Mouse (Mus musculus) skeletal muscle tissue, adult 2 months (tissue): ENCODE results near the gene Tmem209.

ENCODE experiments used
- DNase-seq: peaks from one replicate; pipeline ENCODE4 v3.0.0-alpha.2; 2012; ENCODE audit warnings: low read depth, low spot score

Gene Tmem209

GRCm38 (mm10) chr6:30538240-30538639 lies 28.7 kb upstream of the Tmem209 start:
- no peak for DNase-seq

- DNase-seq: no peak
Measured at GRCm38 (mm10) chr6:30535340-30535739, 25.8 kb upstream of the Tmem209 start.

- no peak for DNase-seq
Measured at GRCm38 (mm10) chr6:30528800-30529199, 19.2 kb upstream of the Tmem209 start.

DNA sequence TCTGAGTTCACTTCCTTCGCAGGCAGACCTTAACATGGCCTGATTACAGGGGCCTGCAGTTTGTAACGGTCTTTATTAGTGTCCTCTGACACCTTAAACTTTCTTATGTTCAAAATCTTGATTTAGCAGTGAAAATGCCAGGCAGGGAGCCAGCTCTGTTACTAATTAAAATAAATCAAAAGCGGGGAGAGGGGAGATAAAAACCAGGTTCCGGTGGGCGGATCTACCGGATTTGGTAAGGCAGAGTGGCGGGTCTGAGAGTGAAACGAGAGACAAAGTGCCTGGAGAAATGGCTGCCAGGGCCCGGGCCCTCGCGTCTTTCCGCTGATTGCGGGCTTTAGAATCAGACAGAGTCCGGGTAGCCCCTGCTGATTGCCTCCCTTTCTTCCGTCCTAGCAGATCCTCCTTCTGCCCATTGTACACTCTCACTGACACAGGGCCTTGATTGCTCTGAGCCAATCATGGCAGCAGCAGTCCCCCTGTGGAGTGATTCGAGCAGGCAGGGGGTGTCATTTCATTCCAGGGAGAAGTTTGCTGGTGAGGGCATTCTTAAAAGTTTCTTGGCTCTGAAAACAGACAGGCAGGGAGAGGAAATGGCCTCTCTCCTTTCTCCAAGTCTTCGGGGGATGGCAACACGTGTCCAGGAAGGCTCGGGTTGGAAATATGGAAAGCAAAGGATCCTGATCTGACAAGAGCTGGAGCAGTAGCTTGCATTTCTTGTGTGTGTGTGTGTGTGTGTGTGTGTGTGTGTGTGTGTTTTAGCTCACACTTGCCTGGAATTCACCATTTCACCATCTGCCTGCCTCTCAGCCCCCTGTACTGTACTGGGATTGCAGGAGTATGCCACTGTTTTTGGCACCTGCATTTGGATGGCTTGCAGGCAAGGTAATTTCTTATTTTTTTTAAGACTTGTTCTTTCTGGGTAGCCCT lies 17.3 kb upstream of the Tmem209 start:
- no peak for DNase-seq

DNA sequence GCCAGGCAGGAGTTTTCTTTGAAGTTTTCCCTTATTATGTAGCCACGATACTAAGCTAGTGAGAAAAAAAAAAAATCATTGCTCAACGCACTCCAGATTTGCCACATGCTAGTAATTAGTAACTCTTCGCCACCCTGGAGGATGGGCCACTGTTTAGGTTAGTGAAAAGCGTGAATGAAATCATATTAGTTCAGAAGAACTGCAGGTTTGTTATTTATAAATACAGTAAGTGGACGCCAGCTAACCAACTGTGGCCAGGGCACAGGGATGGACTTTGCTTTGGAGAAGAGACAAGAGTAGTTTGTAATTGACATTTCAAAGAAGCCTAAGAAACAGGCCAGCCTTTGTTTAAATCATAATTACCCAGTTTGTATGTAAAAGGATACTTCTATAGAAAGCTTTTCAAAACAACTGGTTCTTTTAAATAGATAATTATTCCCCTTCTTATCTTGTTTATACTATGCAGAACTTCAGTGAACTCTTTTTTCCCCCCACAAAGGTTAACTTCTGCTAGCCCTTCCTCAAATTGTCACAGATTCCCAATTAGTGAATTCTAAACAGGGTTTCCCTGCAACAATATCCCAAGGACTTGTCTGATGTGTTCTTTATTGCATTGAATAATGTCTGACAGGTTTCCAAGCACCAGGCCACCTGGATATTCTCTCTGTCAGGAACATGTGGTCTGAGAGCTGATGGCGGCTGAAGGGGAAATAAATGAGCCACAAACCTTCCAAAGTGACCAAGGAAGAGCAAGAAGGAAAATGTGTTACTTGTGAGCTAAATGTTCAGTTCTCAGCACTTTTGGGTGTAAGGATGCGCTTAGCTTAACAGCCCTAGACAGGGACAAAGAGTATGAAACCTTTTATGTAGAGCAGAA lies 16.1 kb upstream of the Tmem209 start:
- no peak for DNase-seq

DNA sequence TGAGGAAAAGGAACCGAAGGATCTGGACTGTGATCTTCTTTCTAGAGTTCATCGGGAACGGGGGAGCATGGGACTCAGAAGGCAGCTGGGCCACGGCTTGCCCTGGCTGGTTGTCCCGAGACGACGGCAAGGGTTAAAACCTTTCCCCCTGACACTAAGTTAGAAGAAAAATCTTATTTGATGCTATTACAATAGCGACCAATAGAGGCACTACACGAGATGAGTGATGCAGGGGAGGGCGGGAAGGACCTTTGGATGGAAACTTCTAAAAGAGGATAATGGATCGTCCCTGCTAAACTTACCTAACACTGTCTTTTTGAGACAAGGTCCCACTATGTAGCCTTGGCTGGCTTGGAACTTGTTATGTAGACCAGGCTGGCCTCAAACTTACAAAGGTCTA lies 10.8 kb upstream of the Tmem209 start:
- no peak for DNase-seq

- DNase-seq: no peak
Measured at GRCm38 (mm10) chr6:30514242-30514641, 4.7 kb upstream of the Tmem209 start.

DNA sequence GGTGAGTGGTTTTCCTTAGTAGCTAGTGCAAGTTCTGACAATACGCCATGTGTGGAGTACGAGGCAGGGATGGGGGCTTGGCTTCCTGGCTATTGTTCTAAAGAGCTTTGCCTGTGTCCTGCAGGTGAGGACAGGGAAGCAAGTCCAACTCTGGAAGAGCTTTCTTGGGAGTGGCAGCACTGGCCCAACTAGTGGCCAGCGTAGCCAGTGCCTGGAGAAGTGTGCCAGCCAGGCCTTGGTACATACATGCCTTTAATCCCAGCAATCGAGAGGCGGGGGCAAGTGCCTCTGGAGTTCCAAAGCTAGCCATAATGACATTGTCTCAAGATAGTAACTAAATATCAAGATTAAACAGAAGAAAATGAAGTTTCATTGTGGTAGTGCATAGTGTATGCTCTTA lies 708 bp upstream of the Tmem209 start:
- DNase-seq: no peak

DNA sequence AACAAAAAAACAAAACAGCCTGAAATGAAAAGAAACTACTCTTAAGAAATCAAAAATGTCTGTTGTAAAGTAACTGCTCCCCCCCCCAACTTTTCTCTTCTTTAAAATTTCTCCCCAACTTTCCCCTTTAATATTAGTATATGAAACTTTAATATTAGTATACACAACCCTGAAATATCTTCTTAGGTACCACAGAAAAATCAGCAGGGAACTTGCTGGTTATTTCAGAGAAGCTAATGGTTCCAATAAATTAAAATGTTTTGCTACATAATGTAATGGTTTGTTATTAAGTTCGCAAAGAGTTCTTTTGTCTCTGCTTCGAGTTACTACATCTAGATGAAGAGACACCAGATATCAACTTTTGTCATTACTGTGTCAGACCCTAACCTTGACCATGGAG lies 759 bp downstream of the Tmem209 start:
- DNase-seq: no peak

- DNase-seq: no peak
Measured at GRCm38 (mm10) chr6:30499049-30499448, 10.5 kb downstream of the Tmem209 start.

DNA sequence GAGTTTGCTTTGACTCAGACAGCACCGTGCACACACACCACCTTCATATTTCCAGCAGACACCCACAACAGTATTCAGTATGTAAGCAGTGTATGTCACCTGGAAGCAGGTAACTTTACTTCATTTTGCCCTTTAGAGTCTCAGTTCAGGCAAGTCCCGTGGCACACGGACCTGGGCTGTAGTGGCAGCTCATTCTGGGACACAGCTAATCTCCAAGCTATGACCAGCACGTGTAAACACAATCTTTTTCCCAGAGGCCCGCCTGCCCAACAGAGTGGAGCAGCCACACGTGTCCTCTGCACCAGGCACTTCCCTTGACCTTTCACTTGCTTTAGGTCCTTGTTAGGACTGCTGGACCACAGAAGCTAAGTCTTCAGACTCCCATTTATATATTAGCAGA lies 23.1 kb downstream of the Tmem209 start:
- no peak for DNase-seq

GRCm38 (mm10) chr6:30482908-30483307 lies 26.7 kb downstream of the Tmem209 start:
- no peak for DNase-seq

DNA sequence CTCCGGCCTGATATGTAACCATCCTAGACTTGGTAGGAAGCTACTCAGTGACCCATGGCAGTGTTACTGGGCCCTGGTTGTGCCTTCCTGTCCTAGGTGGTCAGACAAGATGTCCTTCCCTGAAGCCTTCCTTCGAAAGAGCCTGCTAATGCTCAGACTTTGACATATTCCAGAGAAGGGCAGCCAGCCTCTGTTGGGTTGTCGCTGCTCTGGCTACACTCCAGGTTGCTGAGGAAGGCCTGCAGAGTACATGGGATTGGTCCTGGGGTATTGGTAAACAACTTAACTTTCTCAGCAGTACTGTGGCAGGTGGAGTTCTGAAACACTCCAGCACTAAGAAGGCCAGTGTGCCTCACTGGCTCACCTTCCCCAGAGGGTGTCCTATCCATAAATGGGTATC lies 30.2 kb downstream of the Tmem209 start:
- no peak for DNase-seq

DNA sequence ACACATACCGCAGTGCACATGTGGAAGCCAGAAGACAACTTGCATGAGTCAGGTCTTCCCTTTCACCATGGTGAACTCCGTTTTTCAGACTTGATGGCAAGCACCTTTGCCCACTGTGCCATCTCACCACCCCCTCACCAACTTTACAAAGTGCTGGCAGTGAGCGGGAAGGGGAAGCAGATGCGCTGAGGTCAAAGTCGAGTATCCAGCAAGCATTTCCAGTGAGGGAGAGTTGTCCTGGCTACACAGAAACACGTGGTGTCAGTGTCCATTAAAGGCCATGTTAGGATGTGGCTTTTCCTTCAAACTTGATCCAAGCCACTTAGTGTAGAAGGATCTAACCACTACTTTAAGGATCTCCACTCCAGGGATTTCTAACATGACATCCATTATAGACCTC lies 31.8 kb downstream of the Tmem209 start:
- DNase-seq: no peak

DNA sequence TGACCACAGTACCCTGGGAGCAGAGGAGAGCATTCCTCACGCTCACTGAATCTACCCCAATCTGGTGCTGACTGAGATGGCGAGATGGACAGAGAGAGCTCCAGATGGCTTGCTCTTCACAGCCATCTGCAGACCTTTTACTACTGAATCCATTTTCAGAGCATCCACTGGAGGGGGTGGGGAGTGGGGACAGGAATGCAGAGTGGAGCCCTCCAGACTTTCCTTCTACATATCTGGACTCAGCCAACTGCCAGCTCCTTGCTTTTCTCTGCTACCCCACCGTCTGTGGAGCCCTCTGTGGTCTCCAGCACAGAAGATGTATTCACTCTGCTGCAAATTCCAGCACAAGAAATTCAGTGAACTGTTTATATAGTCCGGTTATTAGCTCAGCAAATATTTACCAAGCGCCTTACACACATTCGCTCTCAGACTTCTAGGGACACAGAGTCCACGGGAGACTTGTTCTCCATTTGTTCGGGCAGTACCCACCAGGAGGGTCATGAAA lies 32.3 kb downstream of the Tmem209 start:
- no peak for DNase-seq

DNA sequence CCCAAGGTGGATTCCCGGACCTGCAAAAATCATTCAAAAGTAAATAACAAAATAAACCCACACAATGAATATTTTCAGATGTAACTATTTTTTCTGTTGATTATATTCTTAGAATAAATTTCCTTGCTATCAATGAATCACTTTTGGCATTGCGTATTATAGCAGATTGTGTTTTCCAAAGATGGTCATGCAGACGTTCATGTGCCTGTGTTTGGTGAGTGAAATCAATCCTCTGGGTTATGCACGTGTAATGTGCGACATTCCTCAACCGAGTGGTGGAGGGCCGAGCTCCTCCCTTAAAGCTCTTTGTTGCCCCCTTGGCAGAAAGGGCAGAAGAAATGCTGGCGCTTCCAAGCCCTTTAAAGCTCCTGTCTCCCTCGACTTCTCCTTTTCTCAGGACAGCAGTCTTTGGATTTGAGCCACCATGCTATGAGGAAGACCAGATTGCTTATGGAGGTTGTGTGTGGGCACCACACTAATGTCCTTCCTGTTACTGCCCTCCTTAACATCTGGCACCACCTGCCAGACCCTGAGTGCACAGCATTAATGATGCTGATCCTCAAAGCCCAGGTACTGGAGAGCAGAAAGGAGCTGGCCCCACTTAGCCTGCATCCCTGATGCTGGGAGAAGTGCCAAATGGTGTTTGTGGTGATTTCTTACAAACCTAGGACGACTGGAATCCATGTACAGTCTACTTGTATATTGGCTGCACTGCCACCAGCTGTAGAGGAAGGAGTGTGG lies 33.4 kb downstream of the Tmem209 start:
- no peak for DNase-seq

DNA sequence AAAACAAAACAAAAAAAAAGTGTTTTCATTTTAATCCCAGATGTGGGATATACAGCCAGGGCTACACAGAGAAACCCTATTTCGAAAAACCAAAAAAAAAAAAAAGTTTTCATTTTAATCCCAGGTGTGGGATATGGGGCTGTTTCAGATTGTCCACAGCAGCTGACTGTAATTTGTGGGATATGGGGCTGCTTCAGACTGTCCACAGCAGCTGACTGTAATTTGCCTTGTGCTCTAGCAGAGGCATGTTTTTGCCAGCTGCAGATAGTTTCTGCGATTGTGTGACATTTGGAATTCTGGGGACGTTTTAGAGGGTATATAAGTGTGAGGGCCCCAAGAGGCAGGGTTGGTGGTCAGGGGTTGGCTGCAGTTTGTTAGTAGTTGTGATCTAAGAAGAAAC lies 37.9 kb downstream of the Tmem209 start:
- DNase-seq: no peak

GRCm38 (mm10) chr6:30469370-30469769 lies 40.2 kb downstream of the Tmem209 start:
- peak; percentile 77 for DNase-seq

GRCm38 (mm10) chr6:30468684-30469083 lies 40.9 kb downstream of the Tmem209 start:
- DNase-seq: peak; percentile 28

DNA sequence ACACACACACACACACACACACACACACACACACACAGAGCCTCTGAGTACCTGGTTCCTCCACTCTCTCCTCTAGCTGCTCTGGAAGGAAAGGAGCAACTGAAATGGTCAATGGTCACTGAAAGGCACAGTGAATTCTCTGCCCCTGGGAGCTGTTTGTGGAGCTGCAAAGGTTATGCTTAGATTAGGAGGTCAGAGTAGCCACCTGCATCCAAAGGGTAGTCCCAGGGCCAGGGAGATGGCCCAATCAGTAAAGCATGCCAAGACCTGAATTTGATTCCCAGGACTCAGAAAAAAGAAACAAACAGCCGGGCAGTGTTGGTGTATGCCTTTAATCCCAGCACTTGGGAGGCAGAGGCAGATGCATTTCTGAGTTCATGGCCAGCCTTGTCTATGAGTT lies 41.5 kb downstream of the Tmem209 start:
- DNase-seq: no peak

DNA sequence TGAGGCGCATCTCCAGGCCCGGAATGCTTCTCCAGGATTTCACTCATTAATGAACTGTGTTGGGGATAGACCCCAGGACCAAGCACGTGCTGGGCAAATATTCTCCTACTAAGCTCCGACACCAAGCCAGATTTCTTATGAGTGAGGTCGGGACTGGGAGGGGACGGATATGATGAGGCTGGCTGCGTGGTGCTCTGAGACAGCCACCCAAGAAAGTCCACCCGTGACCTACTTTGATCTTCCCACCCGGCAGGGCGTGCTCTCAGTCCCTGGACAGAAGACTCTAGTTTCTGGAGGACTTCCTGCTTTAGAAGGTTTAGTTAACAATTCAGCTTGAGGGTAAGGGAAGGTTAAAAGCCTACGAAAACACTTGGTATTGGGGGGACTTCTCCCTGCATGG lies 44.0 kb downstream of the Tmem209 start:
- DNase-seq: no peak

- DNase-seq: no peak
Measured at GRCm38 (mm10) chr6:30462822-30463221, 46.8 kb downstream of the Tmem209 start.
